Mouse (Mus musculus): ENCODE measurements around the gene Cldn3. TPM values are rescaled to one million over a fixed set of nuclear protein-coding genes. Genes with fewer than 3 reads are reported as not detected.

Gene Cldn3
- total RNA-seq, 1 experiment = 8.4 TPM

DNA sequence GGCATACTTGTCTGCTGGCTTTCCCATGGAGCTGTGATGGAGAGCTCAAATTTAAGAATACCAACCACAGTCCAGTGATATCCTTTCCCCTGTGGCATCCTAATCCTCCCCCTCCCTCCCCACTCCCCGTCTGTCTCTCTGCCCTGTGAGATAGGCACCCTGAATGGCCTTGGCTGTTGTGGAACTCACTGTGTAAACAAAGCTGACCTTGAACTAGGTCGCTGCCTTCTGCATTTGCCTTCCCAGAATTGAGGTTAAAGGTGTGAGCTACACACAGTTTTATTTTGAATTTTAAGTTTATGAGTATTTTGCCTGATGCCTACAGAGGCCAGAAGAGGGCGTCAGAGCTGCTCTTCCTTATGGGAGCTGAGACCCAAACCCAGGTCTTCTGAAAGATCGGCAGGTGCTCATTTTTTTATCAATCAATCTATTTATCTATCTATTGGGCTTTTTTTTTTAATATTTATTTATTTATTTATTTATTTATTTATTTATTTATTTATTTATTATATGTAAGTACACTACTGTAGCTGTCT lies 30.3 kb downstream of the Cldn3 start:
- no peak for TF ChIP-seq ZNF384 (IDR thresholded peaks at IDR 0.05; ENCODE audit: low read depth, low read length)
- TF ChIP-seq CHD2 (IDR thresholded peaks at IDR 0.05; ENCODE audit: low read depth, low read length) = no peak
- no peak for TF ChIP-seq HCFC1 (IDR thresholded peaks at IDR 0.05; ENCODE audit: borderline replicate concordance, insufficient read depth, low read length)
- no peak for TF ChIP-seq ZC3H11A (IDR thresholded peaks at IDR 0.05; ENCODE audit: borderline replicate concordance, low read depth, low read length)
- TF ChIP-seq MAFK (IDR thresholded peaks at IDR 0.05; ENCODE audit: insufficient read depth, low read depth, low read length) = no peak
- H3K27ac ChIP-seq (ENCODE audit: insufficient read depth, low read depth, low read length, poor library complexity, severe bottlenecking) = no peak overlapping the region
- H3K9ac ChIP-seq (ENCODE audit: insufficient read depth, low read depth, low read length, poor library complexity, severe bottlenecking) = no peak overlapping the region
- no peaks in the 10 kb centered on the region for H3K9me3 ChIP-seq (ENCODE audit: control insufficient read depth, insufficient read depth, low read depth, low read length)
- H3K4me1 ChIP-seq (ENCODE audit: control insufficient read depth in 2 of 2, insufficient read depth in 2 of 2, low read length in 2 of 2, poor library complexity in 1 of 2) = peaks cover 0 to 8% of the 10 kb centered on the region in 2 experiments; a peak in 1 of 4 replicates
- no peak overlapping the region for H3K4me3 ChIP-seq (ENCODE audit: insufficient read depth in 1 of 2, low read depth in 1 of 2, low read length in 2 of 2, poor library complexity in 1 of 2, severe bottlenecking in 1 of 2)
- H3K36me3 ChIP-seq (ENCODE audit: control insufficient read depth, insufficient read depth, low read length, poor library complexity, severe bottlenecking) = peaks cover under 1% of the 10 kb centered on the region; the same call in 1 of the 2 replicates
- no peak for DNase-seq (ENCODE audit: low read depth, low spot score)
- in situ Hi-C loops (cut with MboI; ENCODE audit: low sequenced_read_pairs in 2 of 2, unreplicated experiment in 2 of 2) = no loop called here

- Histone ChIP-seq H3K9ac (ENCODE audit: insufficient read depth, low read depth, low read length, poor library complexity, severe bottlenecking) (no peak overlapping the region), H3K27ac (ENCODE audit: insufficient read depth, low read depth, low read length, poor library complexity, severe bottlenecking) (no peak overlapping the region), H3K4me3 (ENCODE audit: insufficient read depth in 1 of 2, low read depth in 1 of 2, low read length in 2 of 2, poor library complexity in 1 of 2, severe bottlenecking in 1 of 2) (no peak overlapping the region), H3K4me1 (ENCODE audit: control insufficient read depth in 2 of 2, insufficient read depth in 2 of 2, low read length in 2 of 2, poor library complexity in 1 of 2) (peaks cover 0 to 9% of the 10 kb centered on the region in 2 experiments; a peak in 3 of 4 replicates), H3K36me3 (ENCODE audit: control insufficient read depth, insufficient read depth, low read length, poor library complexity, severe bottlenecking) (no peaks in the 10 kb centered on the region), H3K9me3 (ENCODE audit: control insufficient read depth, insufficient read depth, low read depth, low read length) (no peaks in the 10 kb centered on the region)
- DNase-seq (ENCODE audit: low read depth, low spot score) = no peak
- in situ Hi-C loops (cut with MboI; ENCODE audit: low sequenced_read_pairs in 2 of 2, unreplicated experiment in 2 of 2) = no loop called here
- no peak for TF ChIP-seq MAFK (IDR thresholded peaks at IDR 0.05; ENCODE audit: insufficient read depth, low read depth, low read length)
- no peak for TF ChIP-seq ZNF384 (IDR thresholded peaks at IDR 0.05; ENCODE audit: low read depth, low read length)
- TF ChIP-seq CHD2 (IDR thresholded peaks at IDR 0.05; ENCODE audit: low read depth, low read length) = no peak
- TF ChIP-seq HCFC1 (IDR thresholded peaks at IDR 0.05; ENCODE audit: borderline replicate concordance, insufficient read depth, low read length) = no peak
- no peak for TF ChIP-seq ZC3H11A (IDR thresholded peaks at IDR 0.05; ENCODE audit: borderline replicate concordance, low read depth, low read length)
Measured at GRCm38 (mm10) chr5:135021814-135022213, 35.8 kb downstream of the Cldn3 start.

DNA sequence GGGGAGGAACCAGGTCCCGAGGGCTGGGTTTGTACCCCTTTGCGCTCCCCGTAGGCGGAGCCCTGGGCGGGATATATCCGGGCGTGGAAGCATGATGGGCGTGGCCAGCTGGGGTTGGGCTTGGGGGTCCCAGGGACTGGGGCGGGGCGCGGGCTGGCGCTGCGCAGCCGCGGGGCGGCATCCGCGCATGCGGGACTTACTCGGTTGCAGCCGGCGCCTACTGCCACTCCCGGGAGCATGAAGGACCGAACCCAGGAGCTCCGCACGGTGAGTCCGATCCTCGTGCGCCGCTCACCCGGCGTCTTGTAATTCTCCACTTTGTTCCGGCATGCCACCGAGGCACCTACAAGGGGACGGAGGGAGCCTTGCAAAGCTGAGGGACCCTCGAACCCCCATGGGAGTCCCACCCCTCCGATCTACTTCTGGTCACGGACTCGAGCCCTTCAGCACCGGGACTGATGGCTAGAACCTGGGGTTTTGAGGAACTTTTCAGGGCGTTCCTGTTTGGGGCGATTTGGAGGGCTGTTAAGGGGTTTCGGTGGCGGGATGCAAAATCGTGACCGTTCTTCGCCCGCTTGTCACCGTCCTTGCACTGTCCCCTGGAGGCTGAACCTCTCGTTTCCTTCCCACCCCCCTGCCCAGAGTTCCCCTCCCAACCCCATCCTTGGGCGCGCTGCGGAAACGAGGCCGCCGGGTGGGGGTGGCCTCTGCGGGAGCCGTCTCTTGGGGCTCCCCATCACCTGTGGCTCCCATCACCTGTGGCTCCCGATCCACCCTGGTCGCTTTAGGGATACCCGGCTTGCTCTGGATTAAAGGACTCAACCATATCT lies 37.5 kb downstream of the Cldn3 start, which contains the start of gene Stx1a:
Gene Stx1a (plus strand): TSS at position 139 of the 830 bp plus-strand sequence.
- Histone ChIP-seq H3K27ac (ENCODE audit: insufficient read depth, low read depth, low read length, poor library complexity, severe bottlenecking) (no peak within 1 kb of the TSS), H3K4me1 (ENCODE audit: control insufficient read depth in 2 of 2, insufficient read depth in 2 of 2, low read length in 2 of 2, poor library complexity in 1 of 2) (peaks cover 0 to 5% of the 10 kb centered on the region in 2 experiments; a peak in 3 of 4 replicates), H3K36me3 (ENCODE audit: control insufficient read depth, insufficient read depth, low read length, poor library complexity, severe bottlenecking) (no peaks in the 10 kb centered on the region), H3K4me3 (ENCODE audit: insufficient read depth in 1 of 2, low read depth in 1 of 2, low read length in 2 of 2, poor library complexity in 1 of 2, severe bottlenecking in 1 of 2) (peak within 1 kb of the TSS; percentile 70 to 99), H3K9ac (ENCODE audit: insufficient read depth, low read depth, low read length, poor library complexity, severe bottlenecking) (peak within 1 kb of the TSS; percentile 73), H3K9me3 (ENCODE audit: control insufficient read depth, insufficient read depth, low read depth, low read length) (no peaks in the 10 kb centered on the region)
- in situ Hi-C loops (cut with MboI; ENCODE audit: low sequenced_read_pairs in 2 of 2, unreplicated experiment in 2 of 2) = no loop called here
- peak; percentile 89 for DNase-seq (ENCODE audit: low read depth, low spot score)
- TF ChIP-seq CHD2 (IDR thresholded peaks at IDR 0.05; ENCODE audit: low read depth, low read length) (no peak), ZC3H11A (IDR thresholded peaks at IDR 0.05; ENCODE audit: borderline replicate concordance, low read depth, low read length) (no peak), HCFC1 (IDR thresholded peaks at IDR 0.05; ENCODE audit: borderline replicate concordance, insufficient read depth, low read length) (no peak), ZNF384 (IDR thresholded peaks at IDR 0.05; ENCODE audit: low read depth, low read length) (no peak), MAFK (IDR thresholded peaks at IDR 0.05; ENCODE audit: insufficient read depth, low read depth, low read length) (no peak)

- no peak overlapping the region for H3K27ac ChIP-seq (ENCODE audit: insufficient read depth, low read depth, low read length, poor library complexity, severe bottlenecking)
- H3K9me3 ChIP-seq (ENCODE audit: control insufficient read depth, insufficient read depth, low read depth, low read length) = no peaks in the 10 kb centered on the region
- no peak overlapping the region for H3K9ac ChIP-seq (ENCODE audit: insufficient read depth, low read depth, low read length, poor library complexity, severe bottlenecking)
- in situ Hi-C loops (cut with MboI; ENCODE audit: low sequenced_read_pairs in 2 of 2, unreplicated experiment in 2 of 2) = no loop called here
- H3K36me3 ChIP-seq (ENCODE audit: control insufficient read depth, insufficient read depth, low read length, poor library complexity, severe bottlenecking) = no peaks in the 10 kb centered on the region
- DNase-seq (ENCODE audit: low read depth, low spot score) = no peak
- peaks cover 0 to 14% of the 10 kb centered on the region in 2 experiments; a peak in 3 of 4 replicates for H3K4me1 ChIP-seq (ENCODE audit: control insufficient read depth in 2 of 2, insufficient read depth in 2 of 2, low read length in 2 of 2, poor library complexity in 1 of 2)
- TF ChIP-seq CHD2 (IDR thresholded peaks at IDR 0.05; ENCODE audit: low read depth, low read length) (no peak), ZC3H11A (IDR thresholded peaks at IDR 0.05; ENCODE audit: borderline replicate concordance, low read depth, low read length) (no peak), ZNF384 (IDR thresholded peaks at IDR 0.05; ENCODE audit: low read depth, low read length) (no peak), HCFC1 (IDR thresholded peaks at IDR 0.05; ENCODE audit: borderline replicate concordance, insufficient read depth, low read length) (no peak), MAFK (IDR thresholded peaks at IDR 0.05; ENCODE audit: insufficient read depth, low read depth, low read length) (no peak)
- H3K4me3 ChIP-seq (ENCODE audit: insufficient read depth in 1 of 2, low read depth in 1 of 2, low read length in 2 of 2, poor library complexity in 1 of 2, severe bottlenecking in 1 of 2) = no peak overlapping the region
Measured at GRCm38 (mm10) chr5:135024665-135025224, 38.7 kb downstream of the Cldn3 start.

Data from ES-E14 (cell line).